Mouse (Mus musculus) heart, postnatal 0 days (tissue): ENCODE measurements around the gene Gprin3. TPM values are rescaled to one million over a fixed set of nuclear protein-coding genes. Genes with fewer than 3 reads are reported as not detected.
A peak's percentile ranks its signal among the peaks of the same experiment; 100 is the strongest.

Source experiments
- ATAC-seq: fragments of 200-750 bp; cut with Nextera tagmentation; 2 replicates; pipeline ENCODE4 v1.8.0; 2017; ENCODE audit warnings: low read depth, moderate number of reproducible peaks, moderate library complexity; ENCODE audit not compliant: insufficient read depth
- DNase-seq: peaks from one replicate; pipeline ENCODE4 v3.0.0-alpha.2; 2016; ENCODE audit warnings: low spot score
- H3K27ac ChIP-seq: fragments of 300-500 bp; sonication (generic); 2 replicates; pipeline ENCODE4 v1.5.1; 2014; ENCODE audit warnings: low read depth, mild to moderate bottlenecking
- H3K27me3 ChIP-seq: fragments of 300-500 bp; sonication (generic); 2 replicates; pipeline ENCODE4 v1.6.1; 2014; ENCODE audit warnings: low read length, mixed read lengths; ENCODE audit not compliant: control insufficient read depth, insufficient read depth
- H3K36me3 ChIP-seq: fragments of 300-500 bp; sonication (generic); replicated peaks from 2 replicates; pipeline ENCODE4 v1.6.1; 2014; ENCODE audit warnings: low read length, mixed read lengths; ENCODE audit not compliant: control insufficient read depth, insufficient read depth
- H3K4me1 ChIP-seq: fragments of 300-500 bp; sonication (generic); 2 replicates; pipeline ENCODE4 v1.6.1; 2014; ENCODE audit warnings: antibody characterized with exemption; ENCODE audit not compliant: control insufficient read depth, insufficient read depth
- H3K4me2 ChIP-seq: fragments of 300-500 bp; sonication (generic); 2 replicates; pipeline ENCODE4 v1.6.1; 2014; ENCODE audit warnings: low read depth, mild to moderate bottlenecking, low read length, moderate library complexity
- H3K4me3 ChIP-seq: fragments of 300-500 bp; sonication (generic); 2 replicates; pipeline ENCODE4 v1.5.1; 2014; ENCODE audit warnings: low read depth, low read length
- H3K9ac ChIP-seq: fragments of 300-500 bp; sonication (generic); replicated peaks from 2 replicates; pipeline ENCODE4 v1.6.1; 2014; ENCODE audit warnings: low read depth, low read length, mixed read lengths
- H3K9me3 ChIP-seq: fragments of 300-500 bp; sonication (generic); replicated peaks from 2 replicates; pipeline ENCODE4 v1.6.1; 2016; ENCODE audit warnings: low read length; ENCODE audit not compliant: control insufficient read depth
- CTCF ChIP-seq: IDR thresholded peaks from 2 replicates; pipeline ENCODE4 v1.5.1; 2016; ENCODE audit warnings: antibody characterized with exemption, control low read depth, low read depth
- EP300 ChIP-seq: IDR thresholded peaks from 2 replicates; pipeline ENCODE4 v1.6.1; 2016; ENCODE audit warnings: antibody characterized with exemption, low read depth
- WGBS: fragments of 180-500 bp; shearing (Covaris S2); extraction: QIAGEN DNeasy Blood & Tissue Kit; methylation state at CpG from one replicate; pipeline ENCODE4 v1.1.7; 2014; 5-methylcytosine and 5-hydroxymethylcytosine counted together
- polyA plus RNA-seq: library from polyadenylated mRNA; unstranded; fragments of >200 nt; fragmentation: Nextera tagmentation; extraction: Ambion mirVana; gene quantifications from 2 replicates; pipeline ENCODE4 v1.2.1, GENCODE M21; 2015
- total RNA-seq: library from RNA; depleted of rRNA; stranded (reverse); fragments of >200 nt; gene quantifications from 2 replicates; pipeline ENCODE4 v1.2.3, GENCODE M21; 2014; ENCODE audit warnings: low replicate concordance

Gprin3 gene
- total and polyA plus RNA-seq, 2 experiments from 2014 or later, result 2.0 to 2.9 TPM

DNA sequence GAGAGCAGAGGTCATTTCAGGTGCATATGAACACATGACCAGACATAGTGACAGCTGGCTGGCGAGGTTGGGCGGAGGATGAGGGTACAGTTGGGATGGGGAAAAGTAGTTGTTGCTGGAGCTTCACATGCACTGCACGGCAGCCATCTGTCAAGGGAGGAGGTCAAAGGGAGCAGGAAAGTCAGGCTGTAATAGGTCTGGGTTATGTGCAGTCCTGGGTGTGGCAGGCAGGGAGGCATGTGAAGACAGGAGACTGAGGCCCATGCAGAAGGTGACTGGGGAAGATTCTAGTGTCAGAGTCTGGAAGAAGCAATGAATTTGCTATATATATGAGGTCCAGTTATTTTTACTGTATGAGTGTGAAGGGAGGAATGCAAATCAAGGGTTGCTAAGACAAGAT is 35.9 kb downstream of the Gprin3 start:
- H3K27me3 ChIP-seq, result no peaks in the 10 kb centered on the region
- WGBS, result 82% methylated on average over 3 of the region's 3 CpGs
- H3K4me2 ChIP-seq, result no peak overlapping the region
- H3K36me3 ChIP-seq, result no peaks in the 10 kb centered on the region
- no peak overlapping the region for H3K4me3 ChIP-seq
- no peaks in the 10 kb centered on the region for H3K9me3 ChIP-seq
- no peak overlapping the region for H3K9ac ChIP-seq
- no peak for DNase-seq
- ATAC-seq, result no peak
- H3K4me1 ChIP-seq, result no peaks in the 10 kb centered on the region
- H3K27ac ChIP-seq, result no peak overlapping the region
- TF ChIP-seq EP300, result no peak
- no peak for TF ChIP-seq CTCF

DNA sequence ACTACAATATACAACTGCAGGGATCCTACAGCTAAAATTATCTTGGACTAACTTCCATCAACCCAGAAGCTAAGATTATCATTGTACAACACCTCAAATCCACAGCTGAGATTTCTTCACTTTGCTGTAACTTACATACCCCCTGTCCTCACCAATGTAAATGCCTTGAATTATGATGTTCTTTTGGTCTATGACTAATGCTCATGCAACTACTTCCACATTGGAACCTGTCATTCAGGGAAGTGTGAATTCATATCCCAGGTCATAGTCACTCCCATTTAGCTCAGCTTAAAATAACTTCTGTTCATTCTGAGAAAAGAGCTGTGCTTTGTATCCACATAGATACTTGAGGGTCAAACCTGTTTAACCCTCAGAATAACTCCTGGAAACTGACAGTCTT is 60.8 kb downstream of the Gprin3 start:
- DNase-seq, result peak; percentile 6
- no peaks in the 10 kb centered on the region for H3K27me3 ChIP-seq
- no peak overlapping the region for H3K27ac ChIP-seq
- TF ChIP-seq CTCF, result no peak
- no peak for TF ChIP-seq EP300
- H3K4me1 ChIP-seq, result no peaks in the 10 kb centered on the region
- no peaks in the 10 kb centered on the region for H3K36me3 ChIP-seq
- no peak overlapping the region for H3K4me3 ChIP-seq
- no peak overlapping the region for H3K9ac ChIP-seq
- no peak for ATAC-seq
- no peaks in the 10 kb centered on the region for H3K9me3 ChIP-seq
- H3K4me2 ChIP-seq, result no peak overlapping the region

DNA sequence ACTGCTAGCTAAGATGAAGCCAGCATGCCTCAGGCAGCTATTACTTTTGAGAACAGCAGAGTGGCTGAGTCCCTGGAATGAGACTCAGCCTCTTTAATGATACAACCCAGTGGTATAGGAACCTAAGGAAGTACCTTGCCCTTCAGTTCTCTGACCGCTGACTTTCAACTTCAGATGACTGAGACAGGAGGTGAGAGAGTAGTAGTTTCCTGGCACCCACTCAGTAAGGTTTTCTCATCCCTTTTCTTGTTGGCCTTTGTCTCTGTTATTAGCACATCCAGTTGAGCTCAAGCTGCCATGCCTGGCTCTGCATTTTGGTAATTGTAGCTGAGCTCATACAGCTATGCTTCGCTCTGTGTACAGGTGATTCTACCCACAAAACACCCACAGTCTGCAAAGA is 62.8 kb downstream of the Gprin3 start:
- ATAC-seq (no peak), DNase-seq (no peak)
- WGBS, result 90% methylated on average over 2 of the region's 2 CpGs
- Histone ChIP-seq H3K4me1 (no peaks in the 10 kb centered on the region), H3K4me3 (no peak overlapping the region), H3K36me3 (no peaks in the 10 kb centered on the region), H3K27me3 (no peaks in the 10 kb centered on the region), H3K4me2 (no peak overlapping the region), H3K9me3 (no peaks in the 10 kb centered on the region), H3K27ac (no peak overlapping the region), H3K9ac (no peak overlapping the region)
- TF ChIP-seq CTCF, result no peak
- no peak for TF ChIP-seq EP300

DNA sequence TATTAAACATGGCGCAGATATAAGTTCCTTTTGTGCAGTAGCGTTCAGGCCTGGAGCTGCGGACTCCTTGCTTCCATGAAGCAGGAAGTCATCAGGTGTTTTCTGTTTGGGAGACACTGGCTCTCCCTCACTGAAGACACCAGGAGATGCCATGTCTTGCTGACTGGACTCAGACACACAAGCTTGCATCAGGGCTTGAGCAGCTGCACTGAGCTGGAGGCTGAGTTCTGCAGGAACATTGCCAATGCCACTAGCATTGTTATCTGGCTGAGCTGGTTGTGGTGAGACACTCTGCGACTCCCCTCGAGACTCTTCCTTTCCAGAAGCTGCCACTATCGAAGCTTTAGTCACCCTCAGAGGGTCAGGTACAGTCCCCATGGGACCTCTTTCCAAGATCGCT is 71.2 kb downstream of the Gprin3 start:
- TF ChIP-seq EP300, result no peak
- no peak for TF ChIP-seq CTCF
- Histone ChIP-seq H3K36me3 (no peaks in the 10 kb centered on the region), H3K27me3 (no peaks in the 10 kb centered on the region), H3K4me2 (no peak overlapping the region), H3K27ac (no peak overlapping the region), H3K4me3 (no peak overlapping the region), H3K4me1 (no peaks in the 10 kb centered on the region), H3K9me3 (no peaks in the 10 kb centered on the region), H3K9ac (no peak overlapping the region)
- ATAC-seq (no peak), DNase-seq (no peak)
- 74% methylated on average over 7 of the region's 7 CpGs for WGBS

DNA sequence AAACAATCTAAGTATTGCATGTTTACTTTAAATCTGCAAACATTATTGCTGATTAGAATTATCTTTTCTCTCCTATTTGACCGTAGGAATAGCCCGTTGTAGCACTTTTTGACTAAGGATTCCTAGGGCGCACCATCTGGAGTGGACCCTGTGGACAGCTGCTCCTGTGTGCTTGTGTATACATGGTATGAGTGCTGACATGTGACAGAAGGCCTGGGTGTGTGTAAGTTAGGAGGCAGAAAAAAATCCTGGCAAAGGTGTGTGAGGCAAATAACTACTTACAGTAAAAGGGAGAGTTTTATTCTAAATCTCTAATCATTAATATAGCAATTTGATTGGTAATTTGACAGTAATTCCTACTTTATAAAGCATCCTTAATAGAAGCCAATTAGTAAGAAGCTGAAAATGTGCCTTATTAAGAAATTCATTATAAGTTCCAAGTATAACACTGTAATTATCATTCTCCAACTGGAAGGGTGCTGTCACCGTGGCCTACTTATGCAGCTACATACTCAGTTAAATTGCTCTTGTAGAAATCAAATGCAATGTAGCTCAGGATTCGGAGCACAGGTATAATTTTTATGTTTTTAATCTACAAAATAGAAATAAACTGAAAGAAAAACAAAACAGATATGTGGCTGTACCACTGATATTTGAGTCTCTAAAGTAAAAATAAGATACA is 74.8 kb downstream of the Gprin3 start:
- no peaks in the 10 kb centered on the region for H3K36me3 ChIP-seq
- H3K4me2 ChIP-seq, result no peak overlapping the region
- TF ChIP-seq EP300, result no peak
- no peak for TF ChIP-seq CTCF
- ATAC-seq (no peak), DNase-seq (no peak)
- 79% methylated on average over 5 of the region's 5 CpGs for WGBS
- H3K4me3 ChIP-seq, result no peak overlapping the region
- no peak overlapping the region for H3K27ac ChIP-seq
- H3K27me3 ChIP-seq, result no peaks in the 10 kb centered on the region
- H3K9ac ChIP-seq, result no peak overlapping the region
- H3K9me3 ChIP-seq, result no peaks in the 10 kb centered on the region
- no peaks in the 10 kb centered on the region for H3K4me1 ChIP-seq

DNA sequence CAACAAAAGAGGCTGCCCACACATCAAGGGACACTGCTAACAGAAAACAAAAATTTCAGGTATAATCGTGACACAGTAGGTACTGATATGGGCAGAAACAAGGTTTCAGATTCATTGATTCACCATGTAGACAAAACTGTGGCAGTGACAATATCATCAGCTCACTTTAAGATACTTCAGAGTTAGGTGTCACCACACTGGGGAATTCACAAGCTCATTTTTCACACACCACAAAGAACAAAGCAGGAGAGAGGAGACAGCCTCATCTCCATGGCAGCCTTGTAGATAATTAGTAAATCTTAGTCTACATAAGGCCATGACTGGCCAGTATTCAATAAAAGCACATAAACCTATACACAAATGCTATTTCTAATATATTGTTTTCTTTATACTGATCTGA is 77.4 kb downstream of the Gprin3 start:
- no peak overlapping the region for H3K27ac ChIP-seq
- ATAC-seq (no peak), DNase-seq (no peak)
- no peaks in the 10 kb centered on the region for H3K36me3 ChIP-seq
- no peak overlapping the region for H3K4me2 ChIP-seq
- H3K4me1 ChIP-seq, result no peaks in the 10 kb centered on the region
- TF ChIP-seq CTCF (no peak), EP300 (no peak)
- 71% methylated on average over 1 of the region's 1 CpGs for WGBS
- H3K9ac ChIP-seq, result no peak overlapping the region
- no peaks in the 10 kb centered on the region for H3K27me3 ChIP-seq
- no peaks in the 10 kb centered on the region for H3K9me3 ChIP-seq
- H3K4me3 ChIP-seq, result no peak overlapping the region
